19 mouse cellular contexts compared by ENCODE assay signal in genomic region chr19:11050286-11050685, GRCm38 (mm10). TPM values are rescaled to one million over a fixed set of nuclear protein-coding genes. Genes with fewer than 3 reads are reported as not detected.
DNase-seq lines count a peak whose midpoint lies in the region; ATAC-seq and TF ChIP-seq lines count a peak whose summit lies in the region.
"Had no signal": no experiment of that assay in that cellular context is flagged by ENCODE, and none has a peak within 500 bp of the region (broad histone marks: within the 10 kb centered on the region; RNA-seq: fewer than 3 reads in every experiment).

No protein-coding gene starts in this region.

- no peak for TF ChIP-seq POLR2A in small intestine, adult 2 months (IDR thresholded peaks at IDR 0.05; ENCODE audit: low read depth, low read length)

- no peak overlapping the region for H3K4me3 ChIP-seq in liver, postnatal 0 days (ENCODE audit: low read depth, low read length)
- H3K4me3 ChIP-seq in liver, embryonic 12.5 days: no peak overlapping the region
- peak overlapping the region; percentile 58 for H3K4me3 ChIP-seq in brown adipose tissue, adult 24 weeks (ENCODE audit: insufficient read depth, low read depth, low read length)
- H3K4me3 ChIP-seq in small intestine, adult 2 months (ENCODE audit: low read depth, low read length): no peak overlapping the region
- H3K4me3 ChIP-seq in hindbrain, embryonic 11.5 days (ENCODE audit: low read depth, low read length): no peak overlapping the region
- H3K4me3 ChIP-seq: forebrain, embryonic 13.5 days; limb, embryonic 10.5 days; megakaryocyte, embryonic 14.5 days had no signal

- peak overlapping the region; percentile 26; the same call in 1 of the 2 replicates for H3K4me2 ChIP-seq in liver, postnatal 0 days (ENCODE audit: low read depth, low read length)
- no peak overlapping the region for H3K4me2 ChIP-seq in liver, embryonic 12.5 days
- no peak overlapping the region for H3K4me2 ChIP-seq in hindbrain, embryonic 11.5 days (replicated peaks; ENCODE audit: low read depth, low read length)
- H3K4me2 ChIP-seq: forebrain, embryonic 13.5 days had no signal

- H3K9ac ChIP-seq in liver, postnatal 0 days (replicated peaks): no peak overlapping the region
- no peak overlapping the region for H3K9ac ChIP-seq in liver, embryonic 12.5 days
- H3K9ac ChIP-seq in hindbrain, embryonic 11.5 days (ENCODE audit: low read depth, low read length): no peak overlapping the region
- H3K9ac ChIP-seq: forebrain, embryonic 13.5 days had no signal

- peaks cover 18% of the 10 kb centered on the region for H3K4me1 ChIP-seq in liver, postnatal 0 days (ENCODE audit: insufficient read depth)
- peaks cover 2% of the 10 kb centered on the region; the same call in 1 of the 2 replicates for H3K4me1 ChIP-seq in liver, embryonic 12.5 days
- H3K4me1 ChIP-seq in brown adipose tissue, adult 24 weeks (ENCODE audit: control insufficient read depth, insufficient read depth, insufficient read length, low read length): peaks cover 16% of the 10 kb centered on the region
- H3K4me1 ChIP-seq in small intestine, adult 2 months (ENCODE audit: control insufficient read depth, insufficient read depth, insufficient read length, low read length): peaks cover 16% of the 10 kb centered on the region; the same call in 1 of the 2 replicates
- H3K4me1 ChIP-seq in hindbrain, embryonic 11.5 days (replicated peaks; ENCODE audit: control insufficient read depth, insufficient read depth, low read length): no peaks in the 10 kb centered on the region
- H3K4me1 ChIP-seq: forebrain, embryonic 13.5 days had no signal

- no peak for ATAC-seq in liver, postnatal 0 days
- no peak for ATAC-seq in liver, embryonic 12.5 days
- ATAC-seq in hindbrain, embryonic 11.5 days (ENCODE audit: low FRiP score): no peak
- ATAC-seq: forebrain, embryonic 13.5 days; hindbrain, postnatal 0 days had no signal

- no peak for TF ChIP-seq EP300 in liver, postnatal 0 days (IDR thresholded peaks at IDR 0.05; ENCODE audit: low read depth)

- DNase-seq in gastrocnemius, postnatal 25 days: peak; percentile 13
- no peak for DNase-seq in gastrocnemius, postnatal 14 days
- DNase-seq in liver, postnatal 0 days: no peak
- no peak for DNase-seq in hindbrain, embryonic 11.5 days (ENCODE audit: low spot score)
- DNase-seq in kidney, postnatal 25 days: no peak
- DNase-seq: cerebellum, adult 11 months; kidney, postnatal 10 days; thymus, postnatal 25 days had no signal

- no peaks in the 10 kb centered on the region for H3K27me3 ChIP-seq in liver, postnatal 0 days (ENCODE audit: insufficient read depth, low read length)
- no peaks in the 10 kb centered on the region for H3K27me3 ChIP-seq in liver, embryonic 12.5 days (replicated peaks)
- H3K27me3 ChIP-seq in small intestine, adult 2 months (ENCODE audit: control insufficient read depth, insufficient read depth, low read length): no peaks in the 10 kb centered on the region
- no peaks in the 10 kb centered on the region for H3K27me3 ChIP-seq in hindbrain, embryonic 11.5 days (ENCODE audit: control insufficient read depth, insufficient read depth, low read length)
- H3K27me3 ChIP-seq: forebrain, embryonic 13.5 days; megakaryocyte, embryonic 14.5 days had no signal

- peak overlapping the region; percentile 69 for H3K27ac ChIP-seq in liver, postnatal 0 days (ENCODE audit: low read depth)
- no peak overlapping the region for H3K27ac ChIP-seq in liver, embryonic 12.5 days
- H3K27ac ChIP-seq in brown adipose tissue, adult 24 weeks (replicated peaks; ENCODE audit: low read depth, low read length): peak overlapping the region; percentile 94
- H3K27ac ChIP-seq in small intestine, adult 2 months (ENCODE audit: insufficient read depth, low read depth, low read length): peak overlapping the region; percentile 97
- no peak overlapping the region for H3K27ac ChIP-seq in hindbrain, embryonic 11.5 days (ENCODE audit: low read depth, low read length)
- H3K27ac ChIP-seq: forebrain, embryonic 13.5 days; hindbrain, postnatal 0 days; limb, embryonic 10.5 days had no signal

- intact Hi-C loops in gastrocnemius, postnatal 14 days (cut with DNase I; ENCODE audit: low total_unique reads): no loop called here

- no peak for TF ChIP-seq CTCF in liver, postnatal 0 days (IDR thresholded peaks at IDR 0.05; ENCODE audit: low read depth)
- no peak for TF ChIP-seq CTCF in small intestine, adult 2 months (IDR thresholded peaks at IDR 0.05; ENCODE audit: extremely low read depth, insufficient read length, insufficient replicate concordance, low read depth, low read length)

- H3K36me3 ChIP-seq in liver, postnatal 0 days (replicated peaks; ENCODE audit: insufficient read depth, low read length): no peaks in the 10 kb centered on the region
- no peaks in the 10 kb centered on the region for H3K36me3 ChIP-seq in liver, embryonic 12.5 days
- H3K36me3 ChIP-seq in small intestine, adult 2 months (ENCODE audit: control insufficient read depth, insufficient read depth, low read length): peaks cover 6% of the 10 kb centered on the region; the same call in 1 of the 2 replicates
- no peaks in the 10 kb centered on the region for H3K36me3 ChIP-seq in hindbrain, embryonic 11.5 days (ENCODE audit: control insufficient read depth, insufficient read depth, low read length)
- H3K36me3 ChIP-seq: limb, embryonic 10.5 days had no signal

- H3K9me3 ChIP-seq in liver, postnatal 0 days (ENCODE audit: low read length): no peaks in the 10 kb centered on the region
- H3K9me3 ChIP-seq in liver, embryonic 12.5 days (replicated peaks): no peaks in the 10 kb centered on the region
- no peaks in the 10 kb centered on the region for H3K9me3 ChIP-seq in hindbrain, embryonic 11.5 days (ENCODE audit: control insufficient read depth, low read length)
- H3K9me3 ChIP-seq: forebrain, embryonic 13.5 days; limb, embryonic 10.5 days; megakaryocyte, embryonic 14.5 days had no signal

- 48% methylated on average over 2 of the region's 2 CpGs for WGBS in liver, postnatal 0 days (ENCODE audit: insufficient replicate concordance)
- 53% methylated on average over 2 of the region's 2 CpGs for WGBS in liver, embryonic 12.5 days (ENCODE audit: insufficient replicate concordance)
- 21% methylated on average over 2 of the region's 2 CpGs for WGBS in small intestine, adult 2 months
- whole genome bisulfite sequencing in hindbrain, embryonic 11.5 days: 83% methylated on average over 2 of the region's 2 CpGs

RNA-seq across cellular contexts. Expression of gene Ms4a8a, which starts 30.6 kb away (rescaled TPM):
- under 1 TPM; 0.33 to 0.88 TPM for total RNA-seq in gastrocnemius, postnatal 25 days (2021)
- total RNA-seq in gastrocnemius, postnatal 14 days (2021): under 1 TPM; 0.71 to 0.78 TPM
- polyA plus RNA-seq in liver, postnatal 0 days (2015; fragmentation: Nextera tagmentation; extraction: Ambion mirVana): 0.13 and 0.26 TPM in 2 replicates
- not detected in 2 replicates for polyA plus RNA-seq in liver, embryonic 12.5 days (2016; fragmentation: Nextera tagmentation; extraction: Ambion mirVana)
- polyA plus RNA-seq in brown adipose tissue, adult 24 weeks (2012; ENCODE audit: insufficient read depth, insufficient read length, missing spikeins): 1.4 and 2.8 TPM in 2 replicates
- polyA plus RNA-seq in small intestine, adult 2 months (2012; rRNA removed): 173 and 417 TPM in 2 replicates
- not detected in 2 replicates for polyA plus RNA-seq in hindbrain, embryonic 11.5 days (2014; fragmentation: Nextera tagmentation; extraction: Ambion mirVana)
- total RNA-seq: hindbrain, postnatal 0 days; MEL had no signal
- polyA plus RNA-seq: forebrain, embryonic 13.5 days; heart, postnatal 0 days; hindbrain, postnatal 0 days; limb, embryonic 10.5 days had no signal

RNA-seq across cellular contexts. Expression of gene Ms4a18, which starts 32.5 kb away (rescaled TPM):
- total RNA-seq in gastrocnemius, postnatal 25 days (2021): not detected
- not detected for total RNA-seq in gastrocnemius, postnatal 14 days (2021)
- polyA plus RNA-seq in liver, postnatal 0 days (2015; fragmentation: Nextera tagmentation; extraction: Ambion mirVana): not detected in 2 replicates
- not detected in 2 replicates for polyA plus RNA-seq in liver, embryonic 12.5 days (2016; fragmentation: Nextera tagmentation; extraction: Ambion mirVana)
- polyA plus RNA-seq in brown adipose tissue, adult 24 weeks (2012; ENCODE audit: insufficient read depth, insufficient read length, missing spikeins): not detected in 2 replicates
- 30.4 and 79.4 TPM in 2 replicates for polyA plus RNA-seq in small intestine, adult 2 months (2012; rRNA removed)
- polyA plus RNA-seq in hindbrain, embryonic 11.5 days (2014; fragmentation: Nextera tagmentation; extraction: Ambion mirVana): not detected in 2 replicates
- total RNA-seq: hindbrain, postnatal 0 days; MEL had no signal
- polyA plus RNA-seq: forebrain, embryonic 13.5 days; heart, postnatal 0 days; hindbrain, postnatal 0 days; limb, embryonic 10.5 days; stomach, embryonic 14.5 days had no signal

RNA-seq across cellular contexts. Expression of gene Ms4a15, which starts 57.2 kb away (rescaled TPM):
- not detected for total RNA-seq in gastrocnemius, postnatal 25 days (2021)
- not detected for total RNA-seq in gastrocnemius, postnatal 14 days (2021)
- not detected in 2 replicates for polyA plus RNA-seq in liver, postnatal 0 days (2015; fragmentation: Nextera tagmentation; extraction: Ambion mirVana)
- polyA plus RNA-seq in liver, embryonic 12.5 days (2016; fragmentation: Nextera tagmentation; extraction: Ambion mirVana): not detected in 2 replicates
- polyA plus RNA-seq in brown adipose tissue, adult 24 weeks (2012; ENCODE audit: insufficient read depth, insufficient read length, missing spikeins): not detected in 2 replicates
- 0.20 and 1.9 TPM in 2 replicates for polyA plus RNA-seq in small intestine, adult 2 months (2012; rRNA removed)
- polyA plus RNA-seq in hindbrain, embryonic 11.5 days (2014; fragmentation: Nextera tagmentation; extraction: Ambion mirVana): not detected in 2 replicates
- total RNA-seq: hindbrain, postnatal 0 days; MEL had no signal
- polyA plus RNA-seq: forebrain, embryonic 13.5 days; heart, postnatal 0 days; hindbrain, postnatal 0 days; limb, embryonic 10.5 days; liver, embryonic 16.5 days; stomach, embryonic 14.5 days had no signal

Comparison
In these comparisons a context has a peak if more than half of its experiments do, and no peak if none do; other contexts are left out.
1. H3K27ac ChIP-seq: peak in liver, postnatal 0 days (single experiment), brown adipose tissue, adult 24 weeks (single experiment) and small intestine, adult 2 months (single experiment); none in liver, embryonic 12.5 days (single experiment) and hindbrain, embryonic 11.5 days (single experiment).
2. RNA of gene Ms4a8a, which starts 30.6 kb away (polyA plus RNA-seq): 173 to 417 TPM in small intestine, adult 2 months; 1.4 to 2.8 TPM in brown adipose tissue, adult 24 weeks, 0.13 to 0.26 TPM in liver, postnatal 0 days, not detected in liver, embryonic 12.5 days and not detected in hindbrain, embryonic 11.5 days; every median in the first group is over 10 times any median in the second.
3. RNA of gene Ms4a18, which starts 32.5 kb away (polyA plus RNA-seq): 30.4 to 79.4 TPM in small intestine, adult 2 months; not detected in liver, postnatal 0 days, not detected in liver, embryonic 12.5 days, not detected in brown adipose tissue, adult 24 weeks and not detected in hindbrain, embryonic 11.5 days; every median in the first group is over 10 times any median in the second.